ENCODE assay signal across 14 mouse cellular contexts in genomic region chr2:105428467-105428866, GRCm38 (mm10). TPM values are rescaled to one million over a fixed set of nuclear protein-coding genes. Genes with fewer than 3 reads are reported as not detected.
A peak's percentile ranks its signal among the peaks of the same experiment; 100 is the strongest.
DNase-seq lines count a peak whose midpoint lies in the region; ATAC-seq and TF ChIP-seq lines count a peak whose summit lies in the region.
"Had no signal": no experiment of that assay in that cellular context is flagged by ENCODE, and none has a peak within 500 bp of the region (broad histone marks: within the 10 kb centered on the region; RNA-seq: fewer than 3 reads in every experiment).

No protein-coding gene starts in this region.

- no peak overlapping the region for H3K9ac ChIP-seq in forebrain, embryonic 13.5 days
- no peak overlapping the region for H3K9ac ChIP-seq in lung, embryonic 14.5 days
- no peak overlapping the region for H3K9ac ChIP-seq in embryonic facial prominence, embryonic 14.5 days (ENCODE audit: low read depth, low read length)
- H3K9ac ChIP-seq in hindbrain, embryonic 13.5 days, result no peak overlapping the region
- H3K9ac ChIP-seq: embryonic facial prominence, embryonic 13.5 days; heart, embryonic 13.5 days; liver, postnatal 0 days; neural tube, embryonic 12.5 days had no signal

- no peak for DNase-seq in forebrain, embryonic 10.5 days (ENCODE audit: extremely low spot score, low spot score)
- DNase-seq in lung, embryonic 14.5 days, result no peak
- DNase-seq in lung, postnatal 4 days, result no peak
- DNase-seq in embryonic facial prominence, embryonic 14.5 days (ENCODE audit: low spot score), result no peak
- no peak for DNase-seq in layer of hippocampus, adult 18-20 months (ENCODE audit: low spot score in 2 of 2)
- DNase-seq in layer of hippocampus, postnatal 14 days (ENCODE audit: low spot score in 2 of 2), result no peak

- peaks cover 7% of the 10 kb centered on the region for H3K4me1 ChIP-seq in forebrain, embryonic 13.5 days
- peaks cover 11% of the 10 kb centered on the region for H3K4me1 ChIP-seq in forebrain, embryonic 10.5 days
- no peaks in the 10 kb centered on the region for H3K4me1 ChIP-seq in lung, embryonic 14.5 days (ENCODE audit: insufficient read depth)
- H3K4me1 ChIP-seq in embryonic facial prominence, embryonic 14.5 days (ENCODE audit: control insufficient read depth, insufficient read depth, low read length), result no peaks in the 10 kb centered on the region
- peaks cover 6% of the 10 kb centered on the region for H3K4me1 ChIP-seq in hindbrain, embryonic 13.5 days (replicated peaks)
- H3K4me1 ChIP-seq: neural tube, embryonic 12.5 days had no signal

- peak; percentile 38 for ATAC-seq in forebrain, embryonic 13.5 days
- ATAC-seq in lung, embryonic 14.5 days (ENCODE audit: insufficient read depth), result 0 out of 2 replicates have a peak, but pooled peaks have one; percentile 39
- ATAC-seq in embryonic facial prominence, embryonic 14.5 days (ENCODE audit: low read depth), result 0 out of 2 replicates have a peak, but pooled peaks have one; percentile 41
- peak; percentile 47; the same call in 1 of the 2 replicates for ATAC-seq in hindbrain, embryonic 13.5 days (ENCODE audit: low FRiP score)
- ATAC-seq: liver, postnatal 0 days had no signal

- H3K9me3 ChIP-seq in forebrain, embryonic 13.5 days (replicated peaks), result no peaks in the 10 kb centered on the region
- H3K9me3 ChIP-seq in forebrain, embryonic 10.5 days, result no peaks in the 10 kb centered on the region
- H3K9me3 ChIP-seq in lung, embryonic 14.5 days (ENCODE audit: low read depth, low read length), result no peaks in the 10 kb centered on the region
- no peaks in the 10 kb centered on the region for H3K9me3 ChIP-seq in embryonic facial prominence, embryonic 14.5 days (ENCODE audit: control insufficient read depth, low read length)
- H3K9me3 ChIP-seq in hindbrain, embryonic 13.5 days, result no peaks in the 10 kb centered on the region
- H3K9me3 ChIP-seq: embryonic facial prominence, embryonic 13.5 days; heart, embryonic 13.5 days; liver, embryonic 12.5 days; midbrain, embryonic 10.5 days; neural tube, embryonic 12.5 days had no signal

- H3K4me2 ChIP-seq in forebrain, embryonic 13.5 days, result no peak overlapping the region
- no peak overlapping the region for H3K4me2 ChIP-seq in lung, embryonic 14.5 days
- no peak overlapping the region; the same call in 1 of the 2 replicates for H3K4me2 ChIP-seq in embryonic facial prominence, embryonic 14.5 days (ENCODE audit: low read depth, low read length)
- no peak overlapping the region for H3K4me2 ChIP-seq in hindbrain, embryonic 13.5 days
- H3K4me2 ChIP-seq: embryonic facial prominence, embryonic 13.5 days; neural tube, embryonic 12.5 days had no signal

- no peak for TF ChIP-seq CTCF in lung, embryonic 14.5 days (IDR thresholded peaks at IDR 0.05; ENCODE audit: low read depth)

- H3K27ac ChIP-seq in forebrain, embryonic 13.5 days, result no peak overlapping the region
- no peak overlapping the region for H3K27ac ChIP-seq in forebrain, embryonic 10.5 days
- H3K27ac ChIP-seq in lung, embryonic 14.5 days (ENCODE audit: low read depth), result no peak overlapping the region
- H3K27ac ChIP-seq in embryonic facial prominence, embryonic 14.5 days (replicated peaks; ENCODE audit: low read depth, low read length), result no peak overlapping the region
- H3K27ac ChIP-seq in hindbrain, embryonic 13.5 days, result no peak overlapping the region
- H3K27ac ChIP-seq: embryonic facial prominence, embryonic 13.5 days; heart, embryonic 13.5 days; midbrain, embryonic 10.5 days; neural tube, embryonic 12.5 days had no signal

- H3K27me3 ChIP-seq in forebrain, embryonic 13.5 days, result peaks cover 5% of the 10 kb centered on the region; the same call in 1 of the 2 replicates
- peaks cover 31% of the 10 kb centered on the region for H3K27me3 ChIP-seq in forebrain, embryonic 10.5 days (ENCODE audit: poor library complexity, severe bottlenecking)
- no peaks in the 10 kb centered on the region for H3K27me3 ChIP-seq in lung, embryonic 14.5 days (ENCODE audit: insufficient read depth, low read length)
- no peaks in the 10 kb centered on the region for H3K27me3 ChIP-seq in embryonic facial prominence, embryonic 14.5 days (replicated peaks; ENCODE audit: control insufficient read depth, insufficient read depth, low read length)
- peaks cover 36% of the 10 kb centered on the region; the same call in 1 of the 2 replicates for H3K27me3 ChIP-seq in hindbrain, embryonic 13.5 days
- H3K27me3 ChIP-seq: neural tube, embryonic 12.5 days had no signal

- H3K4me3 ChIP-seq in forebrain, embryonic 13.5 days, result no peak overlapping the region
- no peak overlapping the region for H3K4me3 ChIP-seq in forebrain, embryonic 10.5 days
- H3K4me3 ChIP-seq in lung, embryonic 14.5 days (ENCODE audit: low read depth, low read length), result no peak overlapping the region
- no peak overlapping the region for H3K4me3 ChIP-seq in embryonic facial prominence, embryonic 14.5 days (ENCODE audit: low read depth, low read length)
- H3K4me3 ChIP-seq in hindbrain, embryonic 13.5 days, result no peak overlapping the region
- H3K4me3 ChIP-seq: embryonic facial prominence, embryonic 13.5 days; midbrain, embryonic 10.5 days; neural tube, embryonic 12.5 days had no signal

- WGBS in forebrain, embryonic 13.5 days, result 30% methylated on average over 6 of the region's 6 CpGs
- WGBS in forebrain, embryonic 10.5 days, result 22% methylated on average over 6 of the region's 6 CpGs
- WGBS in lung, embryonic 14.5 days, result 23% methylated on average over 6 of the region's 6 CpGs
- WGBS in embryonic facial prominence, embryonic 14.5 days, result 8% methylated on average over 6 of the region's 6 CpGs
- 19% methylated on average over 6 of the region's 6 CpGs for WGBS in hindbrain, embryonic 13.5 days

- H3K36me3 ChIP-seq in forebrain, embryonic 13.5 days (ENCODE audit: poor library complexity, severe bottlenecking), result no peaks in the 10 kb centered on the region
- no peaks in the 10 kb centered on the region for H3K36me3 ChIP-seq in forebrain, embryonic 10.5 days (replicated peaks)
- H3K36me3 ChIP-seq in lung, embryonic 14.5 days (ENCODE audit: insufficient read depth), result no peaks in the 10 kb centered on the region
- no peaks in the 10 kb centered on the region for H3K36me3 ChIP-seq in embryonic facial prominence, embryonic 14.5 days (ENCODE audit: control insufficient read depth, insufficient read depth, low read length)
- no peaks in the 10 kb centered on the region for H3K36me3 ChIP-seq in hindbrain, embryonic 13.5 days
- H3K36me3 ChIP-seq: embryonic facial prominence, embryonic 13.5 days; heart, embryonic 13.5 days; liver, embryonic 12.5 days; midbrain, embryonic 10.5 days; neural tube, embryonic 12.5 days had no signal

RNA-seq across cellular contexts. Expression of gene Rcn1, which starts 29.3 kb away (rescaled TPM):
- polyA plus RNA-seq in forebrain, embryonic 13.5 days (2015; fragmentation: Nextera tagmentation; extraction: Ambion mirVana), result 68.1 and 68.9 TPM in 2 replicates
- polyA plus RNA-seq in forebrain, embryonic 10.5 days (2016; fragmentation: Nextera tagmentation; extraction: Ambion mirVana), result 110 and 111 TPM in 2 replicates
- 137 and 138 TPM in 2 replicates for polyA plus RNA-seq in lung, embryonic 14.5 days (2014; fragmentation: Nextera tagmentation; extraction: Ambion mirVana)
- 253 and 267 TPM in 2 replicates for polyA plus RNA-seq in embryonic facial prominence, embryonic 14.5 days (2014; fragmentation: Nextera tagmentation; extraction: Ambion mirVana)
- 72.3 and 76.3 TPM in 2 replicates for polyA plus RNA-seq in hindbrain, embryonic 13.5 days (2015; fragmentation: Nextera tagmentation; extraction: Ambion mirVana)
- 10 to 100 TPM; 17.8 to 22.5 TPM for total RNA-seq in layer of hippocampus, adult 18-20 months (2021)
- total RNA-seq in layer of hippocampus, postnatal 14 days (2021), result 10 to 100 TPM; 17.3 to 18.0 TPM
